Mouse (Mus musculus): Measurements from ENCODE around the gene Zdhhc18.

The Zdhhc18 gene

DNA sequence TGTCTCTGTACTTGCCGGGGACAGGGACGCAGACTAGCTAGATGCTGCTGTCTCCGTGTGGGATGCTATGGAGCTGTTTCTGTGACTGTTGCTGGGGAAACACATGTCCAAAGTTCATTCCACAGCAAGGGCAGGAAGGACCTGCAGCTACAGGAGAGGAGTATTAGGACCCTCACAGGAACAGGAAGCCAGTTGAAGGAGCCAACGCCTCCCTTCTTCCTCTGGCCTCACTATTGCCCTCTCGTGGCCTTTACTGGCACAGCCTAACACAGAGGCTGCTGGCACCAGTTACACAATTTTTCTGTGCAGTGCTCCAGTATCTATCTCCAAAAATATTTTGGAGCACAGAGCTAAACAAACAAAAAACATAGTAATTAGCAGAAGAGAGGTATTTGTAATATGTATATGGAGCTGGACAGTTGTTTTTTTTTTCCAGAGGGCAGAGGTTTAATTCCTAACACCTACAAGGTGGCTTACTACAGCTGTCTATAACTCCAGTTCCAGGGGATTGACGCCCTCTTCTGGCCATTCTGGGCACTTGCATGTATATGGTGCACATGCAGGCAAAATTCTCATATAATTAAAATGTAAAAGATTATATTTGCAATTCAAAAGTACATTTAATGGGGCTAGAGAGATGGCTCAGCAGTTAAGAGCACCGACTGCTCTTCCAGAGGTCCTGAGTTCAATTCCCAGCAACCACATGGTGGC, at the start of gene Zdhhc18:
Gene Zdhhc18, minus strand, starts transcription at position 166 of the 711 bp plus-strand sequence.
- in situ Hi-C loops (cut with MboI, MseI): loop anchor here (10.0 kb wide), 1 partner anchor 55 kb away; no protein-coding TSS in a partner anchor

DNA sequence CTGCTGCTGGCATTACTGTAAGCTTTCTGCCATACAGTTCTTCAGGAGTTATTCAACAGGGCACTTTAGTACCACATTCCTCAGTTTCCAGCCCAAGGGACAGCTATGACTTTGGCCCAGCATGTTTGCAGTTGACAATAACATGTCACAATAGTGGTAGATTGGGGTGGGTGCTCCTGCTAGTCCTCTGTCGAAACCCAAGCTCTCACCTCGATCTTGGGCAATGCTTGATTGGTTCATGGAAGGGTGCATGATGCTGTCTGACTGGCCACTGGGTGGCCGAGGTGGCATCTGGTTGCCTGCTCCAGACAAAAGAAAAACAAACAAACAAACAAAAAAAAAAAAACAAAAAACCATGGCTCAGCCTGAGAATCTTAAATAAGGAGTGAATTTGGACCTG, 45.4 kb upstream of the Zdhhc18 start:
- in situ Hi-C loops (cut with MboI, MseI): no loop called here

DNA sequence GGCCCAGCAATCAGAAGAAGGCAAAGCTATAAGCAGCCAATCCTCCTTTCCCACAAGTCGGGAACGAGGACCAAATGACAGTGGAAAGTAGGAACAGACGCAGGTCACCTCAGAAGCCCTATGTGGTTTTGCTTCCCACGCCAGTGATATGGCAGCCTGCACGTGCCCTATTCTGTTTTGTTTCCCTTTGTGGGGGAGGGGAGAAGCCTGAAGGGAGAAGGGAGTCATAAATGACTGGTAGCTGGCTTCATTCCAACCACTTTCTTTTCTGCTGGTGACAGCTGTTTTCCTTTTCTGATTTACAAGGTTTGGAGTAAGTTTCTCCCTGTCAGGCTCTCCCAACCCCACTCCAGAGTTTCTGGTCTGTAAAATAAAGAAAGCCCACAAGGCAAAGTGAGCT, 40.3 kb upstream of the Zdhhc18 start:
- in situ Hi-C loops (cut with MboI, MseI): no loop called here

DNA sequence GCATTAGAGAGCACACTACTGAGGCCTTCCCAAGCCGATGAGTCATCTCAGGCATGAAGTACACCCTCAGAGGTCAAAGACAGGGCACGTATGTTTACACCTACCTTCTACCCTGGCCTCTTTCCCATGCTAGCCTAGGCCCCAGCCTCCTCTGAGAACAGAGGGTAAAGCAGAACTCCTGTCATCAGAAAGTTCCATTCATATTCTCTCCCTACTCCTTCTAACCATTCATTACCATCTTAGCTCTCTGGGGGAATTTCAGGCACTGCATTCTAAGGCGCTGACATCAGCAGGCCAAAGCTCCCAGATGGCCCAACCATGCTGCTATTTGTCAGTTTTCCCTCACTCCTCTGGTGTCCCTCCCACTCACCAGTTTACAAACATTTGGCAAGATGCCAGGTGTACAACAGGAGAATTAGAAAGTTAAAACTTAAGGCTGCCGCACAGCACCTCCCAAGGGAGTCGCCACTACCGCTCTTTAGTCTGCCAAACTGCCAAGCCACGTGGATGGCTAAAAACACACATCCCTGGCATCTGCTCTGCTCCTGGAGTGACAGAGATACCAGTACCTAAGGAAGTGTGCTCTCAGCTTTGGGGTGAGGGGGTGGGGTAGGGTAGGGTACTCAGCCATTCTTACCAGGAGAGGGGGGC, 38.6 kb upstream of the Zdhhc18 start:
- in situ Hi-C loops (cut with MboI, MseI): no loop called here

DNA sequence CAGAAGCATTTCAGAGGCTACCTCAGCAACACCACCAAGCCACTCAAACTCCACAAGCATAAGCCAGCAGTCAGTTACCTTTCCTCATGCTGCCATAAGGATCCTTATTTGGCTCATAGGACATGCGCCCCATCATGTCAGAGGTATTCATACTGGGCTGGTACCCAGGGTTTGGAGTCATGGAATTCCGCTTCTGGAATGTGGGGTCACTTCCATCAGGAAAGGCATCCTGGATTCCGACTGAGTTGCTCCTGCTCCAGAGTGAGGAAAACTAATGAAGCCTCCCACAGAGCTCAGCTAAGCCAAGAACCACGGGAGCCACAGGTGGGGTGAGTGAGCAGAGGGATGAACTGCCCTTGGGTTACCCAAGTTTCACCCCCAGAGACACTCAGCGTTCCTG, 37.2 kb upstream of the Zdhhc18 start:
- in situ Hi-C loops (cut with MboI, MseI): no loop called here

DNA sequence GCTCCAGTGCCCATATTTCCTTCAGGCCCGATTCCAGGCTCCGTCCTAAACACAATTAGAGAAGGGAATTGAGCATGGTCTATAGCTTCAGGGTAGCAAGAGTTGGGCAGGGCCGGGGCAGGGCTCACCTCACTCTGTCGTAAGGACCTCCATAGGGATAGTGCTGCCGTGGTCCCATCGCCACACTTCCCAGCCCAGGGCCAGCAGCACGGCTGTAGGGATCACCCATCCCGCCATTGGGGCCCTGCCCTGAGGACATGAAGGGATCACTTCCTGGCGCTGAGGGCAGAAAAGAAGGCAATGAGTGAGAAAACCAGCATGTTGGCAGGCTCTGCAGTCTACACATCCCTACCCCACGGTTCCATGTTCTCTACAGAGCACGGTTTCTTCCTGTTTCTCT, 36.6 kb upstream of the Zdhhc18 start:
- in situ Hi-C loops (cut with MboI, MseI): no loop called here

DNA sequence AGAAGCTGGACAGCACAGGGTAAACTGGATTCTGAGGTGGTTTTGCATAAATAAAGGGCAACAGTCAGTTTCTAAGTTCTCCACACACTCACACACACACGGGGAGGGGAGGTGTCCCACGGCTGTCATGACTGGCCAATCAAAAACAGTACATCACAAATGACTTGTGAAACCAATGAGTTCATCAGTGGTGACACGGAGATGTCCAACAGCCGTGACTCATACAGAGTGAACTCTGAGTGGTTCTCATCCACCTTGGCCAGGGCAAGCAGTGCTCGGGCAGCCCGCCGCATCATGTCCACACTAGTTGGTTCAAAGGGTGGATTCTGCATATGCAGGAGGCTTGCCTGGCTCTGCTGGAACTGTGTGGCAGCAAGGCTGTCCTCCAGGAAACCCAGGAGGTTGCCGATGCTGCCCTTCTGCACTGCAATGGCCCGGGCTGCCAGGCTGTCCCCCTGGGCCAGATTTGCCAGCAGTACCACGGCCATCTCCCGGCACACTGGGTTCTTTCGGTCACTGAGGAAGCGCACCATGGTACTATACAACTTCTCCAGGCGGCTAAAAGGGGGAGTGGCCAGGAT, 30.3 kb upstream of the Zdhhc18 start:
- in situ Hi-C loops (cut with MboI, MseI): no loop called here

DNA sequence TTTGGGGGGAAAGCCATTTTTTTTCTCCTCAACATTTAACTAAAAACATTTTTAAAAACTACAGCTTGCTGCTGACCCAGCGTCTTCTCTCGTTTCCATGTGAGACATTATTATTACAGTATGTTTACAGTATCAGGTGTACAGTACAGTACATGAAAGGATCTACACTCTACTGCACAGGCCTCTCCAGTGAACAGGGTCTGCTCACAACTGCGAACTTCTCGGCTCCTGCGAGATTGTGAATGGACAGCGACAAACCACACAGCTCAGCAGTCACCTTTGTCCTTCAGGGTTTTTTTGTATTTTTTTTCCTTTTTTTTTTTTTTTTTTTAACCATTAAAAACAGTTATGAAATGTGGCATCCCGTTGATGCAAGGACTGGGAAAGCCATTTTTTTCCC, 29.7 kb upstream of the Zdhhc18 start:
- in situ Hi-C loops (cut with MboI, MseI): no loop called here

DNA sequence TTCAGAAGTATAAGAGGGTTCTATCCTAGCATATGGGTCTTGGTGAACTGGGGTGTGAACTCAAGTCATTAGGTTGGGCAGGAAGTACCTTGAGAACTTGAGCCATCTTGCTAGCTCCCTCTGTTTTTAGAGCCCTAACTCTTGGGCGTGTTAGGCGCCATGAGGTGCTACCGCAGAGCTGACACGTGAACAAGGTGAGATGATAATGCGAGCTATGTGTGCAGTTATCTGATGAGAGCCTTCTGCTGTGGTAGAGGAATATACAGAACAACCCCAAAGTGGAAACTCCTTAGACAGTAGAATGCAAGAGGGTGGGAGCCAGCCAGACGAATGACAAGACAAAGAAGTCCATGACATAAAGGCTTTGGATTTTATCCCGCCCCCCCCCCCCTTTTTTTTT, 27.3 kb upstream of the Zdhhc18 start:
- in situ Hi-C loops (cut with MboI, MseI): no loop called here

DNA sequence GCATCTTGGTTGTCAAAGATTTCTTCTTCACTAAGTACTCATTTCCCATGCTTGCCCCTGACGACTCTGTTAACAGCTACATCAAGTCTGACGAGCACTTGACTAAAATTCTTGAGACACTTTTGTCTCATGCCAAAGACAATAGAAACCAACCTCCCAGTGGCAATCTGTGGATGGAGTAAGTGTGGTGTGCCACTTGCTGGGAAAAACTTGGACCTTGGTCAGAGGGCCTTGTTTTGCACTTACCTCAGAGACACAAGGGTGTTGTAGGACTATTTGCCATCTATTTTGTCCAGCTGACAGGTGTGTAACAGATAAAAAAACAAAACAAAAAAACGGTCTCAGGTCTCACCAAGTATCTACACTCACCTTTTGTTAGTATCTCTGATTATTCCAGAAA, 26.2 kb upstream of the Zdhhc18 start:
- in situ Hi-C loops (cut with MboI, MseI): no loop called here

DNA sequence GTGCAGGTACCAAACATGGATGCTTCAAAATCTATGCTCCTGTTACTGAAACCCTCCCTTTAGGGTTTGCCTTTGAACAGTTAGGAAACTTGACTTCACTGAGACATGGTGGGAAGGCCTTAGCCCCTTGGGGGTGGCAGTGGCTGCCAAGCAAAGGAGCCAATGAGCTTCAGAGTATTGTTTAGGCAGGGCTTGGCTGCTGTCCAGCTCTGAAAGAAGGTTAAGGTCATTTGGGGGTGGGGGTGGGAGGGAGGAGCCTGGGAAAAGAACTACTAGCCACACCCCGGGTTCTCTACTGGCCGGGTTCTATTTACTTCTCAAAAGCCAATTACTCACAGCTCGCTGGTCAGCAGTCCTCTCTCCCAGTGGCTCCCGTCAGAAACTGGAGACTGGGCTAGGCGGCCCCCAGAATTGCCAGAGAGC, 25.7 kb upstream of the Zdhhc18 start:
- in situ Hi-C loops (cut with MboI, MseI): no loop called here

DNA sequence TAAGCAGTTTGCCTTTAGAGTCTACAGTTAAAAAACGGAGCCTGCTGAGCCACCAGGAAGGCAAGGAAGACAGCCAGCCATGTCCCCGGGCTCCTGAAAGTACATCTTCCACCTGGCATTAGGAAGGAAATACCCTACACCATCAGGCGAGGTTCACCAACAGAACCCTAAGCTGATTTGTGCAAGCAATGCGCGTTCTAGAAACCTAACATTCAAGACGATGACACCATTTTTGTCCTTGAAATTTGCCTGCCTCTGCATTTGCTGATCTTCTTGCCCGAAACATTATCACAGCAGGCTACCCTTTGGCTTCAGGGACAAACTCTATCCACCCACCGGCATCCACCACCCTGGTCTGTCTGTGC, 24.4 kb upstream of the Zdhhc18 start:
- in situ Hi-C loops (cut with MboI, MseI): no loop called here

DNA sequence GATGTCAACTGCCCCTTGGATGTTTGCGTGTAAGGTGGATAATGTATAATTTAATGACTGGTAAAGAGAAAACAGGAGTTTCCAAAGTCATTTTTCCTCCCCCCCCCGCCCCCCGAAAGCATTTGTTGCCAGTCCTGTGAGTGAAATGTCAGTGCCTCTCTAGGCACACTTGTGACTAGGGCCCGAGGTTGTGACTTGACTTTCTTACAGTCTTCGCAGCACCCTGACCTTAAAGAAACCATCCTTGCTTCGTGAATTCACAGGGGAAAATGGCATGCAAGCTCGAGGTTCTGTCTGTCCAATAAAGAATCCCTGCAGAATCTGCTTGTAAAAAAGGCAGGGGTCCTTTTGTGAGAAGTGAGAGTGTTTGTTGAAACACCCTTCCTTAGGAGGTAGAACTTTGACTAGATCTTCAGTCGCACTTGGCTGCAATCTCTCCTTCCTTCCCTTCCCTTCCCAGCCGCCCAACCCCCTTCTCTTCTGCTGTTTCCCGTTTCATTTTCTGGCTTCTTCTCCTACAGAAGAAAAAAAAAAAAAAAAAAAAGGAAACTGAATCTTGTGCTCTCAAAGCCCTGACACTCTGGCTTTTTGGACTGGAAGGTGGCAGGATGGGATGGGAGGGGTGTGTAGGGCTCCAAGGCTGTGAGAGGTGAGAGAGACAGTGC, 23.8 kb upstream of the Zdhhc18 start:
- in situ Hi-C loops (cut with MboI, MseI): no loop called here

DNA sequence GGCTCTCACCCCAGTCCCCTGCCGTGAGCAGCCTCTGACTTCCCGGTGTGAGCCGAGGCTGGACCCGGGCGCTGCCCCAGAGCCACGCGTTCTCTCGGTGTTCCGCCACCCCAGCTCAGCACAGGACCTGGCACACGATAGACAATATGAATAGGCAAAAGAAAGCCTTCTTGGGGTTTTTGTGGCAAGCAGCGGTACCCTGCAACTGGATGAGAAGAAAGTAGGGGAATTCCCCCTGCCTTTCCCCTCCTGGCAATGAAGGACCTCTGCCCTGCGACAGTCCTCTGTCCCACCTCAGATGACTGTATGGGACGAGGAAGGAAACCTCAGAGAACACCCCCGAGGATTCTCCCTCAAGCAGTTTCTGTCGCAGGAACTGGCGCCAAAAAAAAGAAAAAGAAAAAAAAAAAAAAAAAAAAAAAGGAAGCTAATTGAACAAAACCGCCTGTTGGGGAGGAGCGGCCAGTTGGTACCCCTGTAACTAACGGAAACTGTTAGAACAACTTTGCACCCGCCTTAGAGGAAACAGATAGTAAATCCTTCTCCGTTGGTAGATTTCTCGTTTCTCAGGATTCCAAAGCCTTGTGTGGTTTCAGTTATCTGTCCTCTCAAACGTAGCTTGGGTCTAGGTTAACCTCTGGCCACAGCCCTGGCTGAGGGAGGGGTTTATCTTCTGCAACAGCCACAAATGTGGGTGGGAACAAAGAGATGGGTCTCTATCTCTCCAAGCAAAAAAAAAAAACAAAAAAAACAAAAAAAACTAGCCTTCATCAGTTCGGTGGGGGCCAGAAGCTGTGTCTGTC, 23.1 kb upstream of the Zdhhc18 start:
- in situ Hi-C loops (cut with MboI, MseI): no loop called here

DNA sequence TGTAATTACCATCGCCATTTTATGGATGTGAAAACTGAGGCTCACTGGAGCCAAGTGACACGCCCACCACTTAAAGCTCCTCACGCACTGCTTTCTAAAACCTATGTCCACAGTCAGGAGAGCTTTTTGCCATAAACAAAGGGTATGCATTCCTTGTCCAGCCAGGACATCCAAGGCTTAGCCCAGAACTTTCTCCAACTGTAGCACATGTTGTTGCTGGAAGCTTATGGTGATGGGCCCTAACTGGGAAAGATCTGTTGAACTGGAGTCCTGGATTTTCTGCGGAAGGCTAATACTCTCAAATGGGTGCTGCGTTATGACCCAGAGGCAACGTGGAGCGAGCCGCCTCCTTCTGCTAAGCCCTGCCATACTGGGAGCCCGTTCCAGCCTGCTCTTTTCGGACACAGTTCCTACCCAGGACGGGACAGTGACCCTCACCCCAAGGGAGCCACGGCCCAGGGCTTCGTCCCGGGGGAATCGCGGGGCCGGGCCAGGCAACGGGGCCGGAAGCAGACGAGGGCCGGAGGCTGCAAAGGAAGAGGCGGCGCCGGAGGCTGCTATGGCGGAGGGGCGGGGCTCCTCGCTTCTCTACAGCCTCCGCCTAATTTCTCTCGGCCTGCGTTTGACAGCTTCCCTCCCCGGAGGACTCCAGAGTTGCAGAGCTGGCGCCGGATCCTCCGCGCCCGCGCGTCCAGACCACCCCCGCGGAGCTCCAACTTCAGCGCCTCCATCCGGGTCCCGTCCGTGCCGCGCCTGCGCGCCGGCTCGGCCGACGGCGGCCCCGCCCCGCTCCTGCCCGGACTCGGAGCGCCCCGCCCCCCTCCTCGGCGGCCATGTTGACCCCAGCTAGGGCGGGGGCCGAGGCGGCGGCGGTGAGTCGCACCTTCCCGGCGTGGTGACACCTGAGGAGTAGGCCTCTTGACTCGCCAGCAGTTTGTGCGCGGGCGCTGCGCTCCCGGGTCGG, 22.2 kb upstream of the Zdhhc18 start, which contains the start of gene Pigv:
Gene Pigv, minus strand, starts transcription at position 767 of the 964 bp plus-strand sequence.
- in situ Hi-C loops (cut with MboI, MseI): no loop called here

DNA sequence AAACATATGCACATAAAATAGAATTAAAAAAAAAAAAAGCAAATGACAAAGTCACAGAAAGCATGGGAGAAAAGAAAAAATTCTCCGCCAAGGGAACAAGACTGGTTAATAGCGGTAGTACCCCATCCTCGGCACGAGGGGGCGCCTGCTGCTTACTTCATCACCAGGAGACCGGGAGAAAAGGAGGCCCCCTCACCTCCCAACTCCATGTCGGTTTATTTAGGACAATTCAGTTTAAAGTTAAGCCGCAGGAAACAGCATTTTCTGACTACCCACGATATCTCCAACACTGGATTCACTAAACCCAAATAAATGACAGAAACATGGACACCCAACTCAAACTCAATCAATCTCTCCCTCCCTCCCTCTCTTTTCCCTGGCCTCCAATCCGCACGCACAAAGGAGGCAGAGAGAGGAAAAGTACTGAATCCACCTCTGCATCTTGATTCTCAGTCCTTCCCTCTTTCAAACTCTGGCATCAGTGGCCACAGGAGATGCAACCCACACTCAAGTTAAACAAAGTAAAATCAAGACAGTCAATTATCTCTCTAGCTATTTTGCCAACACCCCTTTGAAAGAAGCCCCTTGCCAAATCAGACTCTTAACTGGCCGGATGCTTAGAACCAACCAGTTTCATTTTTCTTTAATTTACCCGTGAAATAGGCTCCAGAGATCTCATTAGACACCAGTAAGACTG, 21.4 kb upstream of the Zdhhc18 start:
- in situ Hi-C loops (cut with MboI, MseI): no loop called here

DNA sequence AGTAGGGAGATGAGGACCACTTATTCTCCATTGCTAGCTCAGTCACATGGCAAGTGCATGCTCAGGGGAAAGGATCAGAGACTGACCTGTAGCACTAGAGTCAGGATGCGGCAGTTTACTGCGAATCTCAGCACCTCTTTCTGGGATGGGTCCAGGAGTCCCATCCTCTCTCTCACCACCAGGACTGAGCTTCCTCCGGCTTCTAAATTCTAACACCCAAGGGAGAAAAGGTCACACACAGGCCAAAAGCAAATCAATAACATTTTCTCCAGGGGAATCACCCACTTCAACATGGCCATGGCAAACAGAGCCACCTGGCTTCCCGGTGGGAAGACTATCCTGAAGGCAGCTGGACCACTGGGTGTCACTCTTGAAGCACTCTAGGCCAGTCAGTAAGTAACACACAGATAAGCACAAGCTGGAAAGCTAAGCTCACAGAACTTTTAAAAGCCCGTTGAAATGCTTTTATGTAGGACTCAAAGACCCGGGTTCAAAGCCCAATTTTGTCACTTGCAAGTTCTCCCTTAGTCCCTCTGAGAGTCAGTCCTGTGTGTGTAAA, 19.8 kb upstream of the Zdhhc18 start:
- in situ Hi-C loops (cut with MboI, MseI): no loop called here

DNA sequence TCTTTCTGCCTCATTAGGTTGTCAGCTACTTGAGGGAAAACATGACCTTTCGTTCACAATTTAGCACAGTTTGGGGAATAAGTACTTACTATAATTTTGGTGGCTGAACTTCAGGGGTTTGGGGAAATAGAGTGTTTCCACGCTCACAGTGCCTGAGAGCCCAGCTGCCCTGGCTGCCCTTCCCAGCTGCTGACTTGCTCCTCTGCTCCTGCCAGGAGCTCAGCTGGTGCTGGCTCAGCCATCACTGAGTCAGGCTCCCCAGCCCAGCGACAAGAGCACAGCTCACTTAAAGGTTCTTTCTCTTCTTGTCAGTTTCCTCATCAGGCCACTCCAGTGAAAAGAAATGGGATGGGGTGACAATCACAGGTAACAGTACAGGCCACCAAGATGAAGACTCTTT, 18.6 kb upstream of the Zdhhc18 start:
- in situ Hi-C loops (cut with MboI, MseI): no loop called here

DNA sequence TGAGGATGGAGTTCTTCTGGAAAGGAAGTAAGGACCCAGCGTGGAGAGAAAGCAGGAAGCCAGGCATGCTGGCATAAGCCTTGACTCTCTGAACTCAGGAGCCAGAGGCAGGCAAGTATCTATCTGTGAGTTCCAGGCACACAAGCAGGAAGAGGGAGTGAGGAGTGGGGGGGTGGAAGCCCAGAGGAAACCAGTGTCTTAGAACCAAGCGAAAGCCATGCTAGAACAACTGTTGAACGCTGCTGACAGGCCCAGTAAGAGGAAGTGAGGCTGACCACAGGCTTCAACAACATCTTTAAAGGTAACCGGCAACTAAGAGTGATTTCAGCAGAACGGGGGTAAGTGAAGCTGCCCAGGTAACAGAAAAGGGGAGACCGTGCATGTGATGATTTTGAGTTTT, 16.2 kb upstream of the Zdhhc18 start:
- in situ Hi-C loops (cut with MboI, MseI): no loop called here

DNA sequence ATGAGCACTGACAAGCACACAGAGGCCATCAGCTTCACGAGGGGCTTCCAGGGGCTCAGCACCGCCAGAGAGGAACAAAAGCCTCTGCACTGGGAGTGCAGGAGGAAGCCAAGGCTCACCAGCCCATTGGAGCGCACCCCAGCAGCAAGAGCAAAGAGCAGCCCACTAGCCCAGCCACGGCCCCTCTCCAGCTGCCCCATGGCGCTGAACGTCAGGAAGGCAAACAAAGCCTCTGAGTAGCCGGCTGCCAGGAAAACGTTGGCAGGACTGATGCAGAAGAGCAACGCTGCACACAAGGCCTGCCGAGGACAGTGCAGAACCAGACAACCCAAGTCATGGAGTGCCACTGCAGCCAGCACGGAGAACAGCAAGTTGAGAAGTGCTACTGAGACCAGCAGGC, 15.2 kb upstream of the Zdhhc18 start:
- in situ Hi-C loops (cut with MboI, MseI): no loop called here
